Mouse (Mus musculus): ENCODE measurements around the gene Armc6. TPM values are rescaled to one million over a fixed set of nuclear protein-coding genes. Genes with fewer than 3 reads are reported as not detected.

Armc6 gene
- total RNA-seq, 2 experiments from 2014 or later = 11.9 to 12.9 TPM

GRCm38 (mm10) chr8:70194191-70194590 is 40.1 kb downstream of the Armc6 start:
- no peak for DNase-seq

DNA sequence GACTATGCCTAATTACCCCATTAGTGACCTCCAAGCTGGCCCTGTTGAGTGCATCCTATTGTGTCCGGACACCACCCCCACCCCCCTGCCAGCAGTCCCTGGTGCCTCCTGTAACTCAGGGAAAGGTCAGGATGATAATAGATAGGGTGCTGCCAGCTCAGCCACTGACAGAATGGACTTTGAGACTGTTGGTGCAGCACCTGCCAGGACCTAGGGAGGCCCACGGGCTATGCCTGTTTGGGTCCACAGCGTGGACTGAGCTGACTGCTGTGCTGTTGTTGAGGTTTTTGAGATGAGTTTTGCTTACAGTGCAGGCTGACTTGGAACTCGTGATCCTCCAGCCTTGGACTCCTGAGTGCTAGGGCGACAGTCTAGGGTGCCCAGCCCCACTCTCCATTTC is 41.0 kb downstream of the Armc6 start:
- no peak for DNase-seq

- no peak for DNase-seq
Measured at GRCm38 (mm10) chr8:70188707-70189106, 45.6 kb downstream of the Armc6 start.

DNA sequence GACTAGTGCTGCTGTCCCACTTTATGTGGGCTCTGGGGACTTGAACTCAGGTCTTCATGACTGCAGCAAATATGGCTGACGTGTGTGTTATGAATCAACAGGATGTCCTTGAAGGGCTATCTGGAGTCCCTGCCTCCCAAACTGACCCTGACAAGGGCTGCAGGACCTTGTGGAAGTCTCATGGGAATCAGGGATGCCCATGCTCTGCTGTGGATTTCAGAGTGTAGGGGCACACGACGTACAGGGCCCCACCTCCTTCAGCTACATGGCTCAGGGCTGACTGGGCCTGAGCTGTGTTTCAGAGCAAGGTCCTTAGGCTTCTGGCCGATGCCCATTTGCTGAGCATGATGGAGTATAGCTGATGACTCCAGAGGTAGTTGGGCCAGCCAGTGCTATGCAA is 51.1 kb downstream of the Armc6 start:
- no peak for DNase-seq

- DNase-seq = no peak
Measured at GRCm38 (mm10) chr8:70181903-70182252, 52.4 kb downstream of the Armc6 start.

GRCm38 (mm10) chr8:70181212-70181902 is 52.9 kb downstream of the Armc6 start:
- no peak for DNase-seq

DNA sequence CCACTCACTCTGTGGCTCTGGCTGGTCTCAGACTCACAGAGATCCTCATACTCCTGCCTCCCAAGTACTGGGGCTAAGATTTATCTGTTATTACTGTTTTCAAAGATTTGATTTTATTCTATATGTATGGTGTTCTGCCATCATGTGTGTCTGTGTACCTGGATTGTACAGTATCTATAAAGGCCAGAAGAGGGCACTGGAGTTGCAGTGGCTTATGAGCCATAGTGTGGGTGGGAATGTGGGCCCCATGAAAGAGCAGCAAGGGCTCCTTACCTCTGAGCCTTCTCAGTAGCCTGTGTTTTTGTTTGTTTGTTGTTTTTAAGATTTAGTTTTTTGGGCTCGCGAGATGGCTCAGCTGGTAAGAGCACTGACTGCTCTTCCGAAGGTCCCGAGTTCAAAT is 55.2 kb downstream of the Armc6 start:
- DNase-seq = no peak

DNA sequence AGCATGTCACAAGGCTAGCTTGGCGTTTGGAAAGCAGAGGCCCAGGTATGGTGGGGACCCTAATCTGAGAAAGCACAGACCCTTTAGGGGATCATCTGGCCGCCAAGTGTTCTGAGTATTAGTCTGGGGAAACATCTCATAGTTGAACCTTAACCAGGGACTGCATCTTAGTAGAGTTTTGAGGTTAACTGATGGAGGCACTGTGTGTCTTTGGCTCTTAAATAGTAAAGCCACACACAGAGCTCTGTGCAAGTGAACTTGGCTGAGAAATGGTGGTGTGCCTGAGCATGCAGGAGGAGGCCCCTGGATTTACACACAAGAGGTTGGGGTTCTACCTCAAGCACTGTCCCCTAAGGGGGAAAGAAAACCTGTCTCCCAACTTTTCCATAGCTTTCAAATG is 56.0 kb downstream of the Armc6 start:
- no peak for DNase-seq

- DNase-seq = no peak
Measured at GRCm38 (mm10) chr8:70174079-70174478, 60.2 kb downstream of the Armc6 start.

GRCm38 (mm10) chr8:70173320-70173719 is 60.9 kb downstream of the Armc6 start:
- DNase-seq = no peak

GRCm38 (mm10) chr8:70172043-70172681 is 62.1 kb downstream of the Armc6 start, which contains the start of gene Tmem161a:
Gene Tmem161a, plus strand, starts transcription at chr8:70172356.
- peak; percentile 84 for DNase-seq

GRCm38 (mm10) chr8:70171240-70171639 is 63.0 kb downstream of the Armc6 start:
- DNase-seq = no peak

GRCm38 (mm10) chr8:70170748-70171147 is 63.5 kb downstream of the Armc6 start:
- DNase-seq = no peak

Other genes with a start within 250 kb of the Armc6 start
- 10 to 100 TPM; 40.4 to 46.5 TPM for gene Gatad2a, start 238.1 kb downstream of the Armc6 start, total RNA-seq (2021)
- gene Mau2, start 191.7 kb downstream of the Armc6 start, total RNA-seq (2021) = 10 to 100 TPM; 27.8 to 30.9 TPM
- gene Sugp1, start 191.7 kb downstream of the Armc6 start, total RNA-seq (2021) = 10 to 100 TPM; 20.2 to 22.5 TPM
- not detected for gene Tm6sf2, start 161.5 kb downstream of the Armc6 start, total RNA-seq (2021)
- gene Hapln4, start 151.0 kb downstream of the Armc6 start, total RNA-seq (2021) = under 1 TPM; 0.07 to 0.36 TPM
- under 1 TPM; 0.61 to 0.81 TPM for gene Ncan, start 113.6 kb downstream of the Armc6 start, total RNA-seq (2021)
- 1 to 10 TPM; 6.3 to 7.1 TPM for gene Nr2c2ap, start 103.1 kb downstream of the Armc6 start, total RNA-seq (2021)
- gene Rfxank, start 95.3 kb downstream of the Armc6 start, total RNA-seq (2021) = 10 to 100 TPM in 1 of 2 experiments, 1 to 10 TPM in 1; 8.2 to 10.1 TPM
- gene Borcs8, start 95.0 kb downstream of the Armc6 start, total RNA-seq (2021) = 10 to 100 TPM; 17.0 to 23.9 TPM
- gene Mef2b, start 94.8 kb downstream of the Armc6 start, total RNA-seq (2021) = under 1 TPM; 0.35 to 0.45 TPM
- gene Tmem161a, start 62.1 kb downstream of the Armc6 start, total RNA-seq (2021) = 10 to 100 TPM; 72.8 to 74.7 TPM
- gene Slc25a42, start 22.2 kb downstream of the Armc6 start, total RNA-seq (2021) = 10 to 100 TPM; 20.6 to 28.3 TPM
- gene Sugp2, start 240 bp downstream of the Armc6 start, total RNA-seq (2021) = 10 to 100 TPM; 43.8 to 49.7 TPM
- gene Homer3, start 48.4 kb upstream of the Armc6 start, total RNA-seq (2021) = 10 to 100 TPM; 12.3 to 19.8 TPM
- 10 to 100 TPM; 28.6 to 29.5 TPM for gene Ddx49, start 68.0 kb upstream of the Armc6 start, total RNA-seq (2021)
- gene Cope, start 68.1 kb upstream of the Armc6 start, total RNA-seq (2021) = 100 to 1,000 TPM; 140 to 158 TPM
- 10 to 100 TPM; 20.0 to 23.6 TPM for gene Cers1, start 81.3 kb upstream of the Armc6 start, total RNA-seq (2021)
- gene Gdf1, start 95.4 kb upstream of the Armc6 start, total RNA-seq (2021) = 1 to 10 TPM; 3.9 to 5.3 TPM
- 10 to 100 TPM; 34.2 to 37.3 TPM for gene Upf1, start 118.8 kb upstream of the Armc6 start, total RNA-seq (2021)
- gene Comp, start 139.1 kb upstream of the Armc6 start, total RNA-seq (2021) = 10 to 100 TPM; 18.4 to 20.2 TPM
- gene Crtc1, start 205.1 kb upstream of the Armc6 start, total RNA-seq (2021) = 10 to 100 TPM in 1 of 2 experiments, 1 to 10 TPM in 1; 8.9 to 12.0 TPM
- 1 to 10 TPM; 6.3 to 7.4 TPM for gene Klhl26, start 242.5 kb upstream of the Armc6 start, total RNA-seq (2021)

Measured in gastrocnemius, postnatal 10 days (tissue).